Mouse (Mus musculus) liver, embryonic 14.5 days (tissue): Measurements from ENCODE around the gene Muc4. TPM values are rescaled to one million over a fixed set of nuclear protein-coding genes. Genes with fewer than 3 reads are reported as not detected.

Experiments
- ATAC-seq: fragments of 200-750 bp; cut with Nextera tagmentation; 2 replicates; pipeline ENCODE4 v1.8.0; 2017; ENCODE audit warnings: moderate number of reproducible peaks, mild to moderate bottlenecking, moderate library complexity; ENCODE audit not compliant: insufficient read depth
- DNase-seq, 3 experiments: peaks; one replicate each; pipeline ENCODE4 v3.0.0-alpha.2; 2012 to 2013; ENCODE audit warnings: low read depth in 3 of 3, low spot score in 3 of 3
- H3K27ac ChIP-seq: fragments of 300-500 bp; sonication (generic); 2 replicates; pipeline ENCODE4 v1.5.1; 2014; ENCODE audit warnings: moderate library complexity, mild to moderate bottlenecking, control low read depth, inconsistent platforms
- H3K27me3 ChIP-seq: fragments of 300-500 bp; sonication (generic); 2 replicates; pipeline ENCODE4 v1.6.1; 2014; ENCODE audit warnings: mild to moderate bottlenecking, low read length, moderate library complexity; ENCODE audit not compliant: control insufficient read depth, insufficient read depth
- H3K36me3 ChIP-seq: fragments of 300-500 bp; sonication (generic); replicated peaks from 2 replicates; pipeline ENCODE4 v1.6.1; 2014; ENCODE audit warnings: low read depth; ENCODE audit not compliant: control insufficient read depth, insufficient read depth
- H3K4me1 ChIP-seq, 2 experiments: fragments of 200-500 bp in 1 of 2; fragments of 300-500 bp in 1 of 2; sonication (generic) in 1 of 2; replicated peaks; 2 replicates each; pipeline ENCODE4 v1.6.1; 2012 to 2014; ENCODE audit warnings: antibody characterized with exemption in 1 of 2, inconsistent platforms in 1 of 2, low read length in 1 of 2; ENCODE audit not compliant: control insufficient read depth in 2 of 2, insufficient read depth in 2 of 2
- H3K4me2 ChIP-seq: fragments of 300-500 bp; sonication (generic); 2 replicates; pipeline ENCODE4 v1.6.1; 2014; ENCODE audit warnings: low read depth, mild to moderate bottlenecking, control low read depth, moderate library complexity
- H3K4me3 ChIP-seq, 2 experiments: fragments of 200-500 bp in 1 of 2; fragments of 300-500 bp in 1 of 2; sonication (generic) in 1 of 2; 2 replicates each; pipeline ENCODE4 v1.5.1; 2012 to 2014; ENCODE audit warnings: low read depth in 2 of 2, low read length in 2 of 2, mild to moderate bottlenecking in 2 of 2, control low read depth in 1 of 2, inconsistent platforms in 1 of 2, moderate library complexity in 1 of 2; ENCODE audit not compliant: insufficient read depth in 1 of 2
- H3K9ac ChIP-seq: fragments of 300-500 bp; sonication (generic); replicated peaks from 2 replicates; pipeline ENCODE4 v1.6.1; 2014; ENCODE audit warnings: mild to moderate bottlenecking, control low read depth, moderate library complexity
- H3K9me3 ChIP-seq: fragments of 300-500 bp; sonication (generic); 2 replicates; pipeline ENCODE4 v1.6.1; 2016; ENCODE audit warnings: low read length, mixed read lengths; ENCODE audit not compliant: control insufficient read depth
- CTCF ChIP-seq: IDR thresholded peaks from 2 replicates; pipeline ENCODE4 v1.5.1; 2016; ENCODE audit warnings: antibody characterized with exemption, low read depth, control low read depth
- EP300 ChIP-seq: IDR thresholded peaks from 2 replicates; pipeline ENCODE4 v1.6.1; 2016; ENCODE audit warnings: antibody characterized with exemption, low read depth
- WGBS: fragments of 180-500 bp; shearing (Covaris S2); extraction: QIAGEN DNeasy Blood & Tissue Kit; methylation state at CpG from one replicate; pipeline ENCODE4 v1.1.7; 2014; ENCODE audit not compliant: insufficient replicate concordance; 5-methylcytosine and 5-hydroxymethylcytosine counted together
- polyA plus RNA-seq, 2 experiments: library from polyadenylated mRNA; depleted of rRNA in 1 of 2; stranded (reverse) in 1 of 2; unstranded in 1 of 2; fragments of >200 nt; fragmentation: Nextera tagmentation in 1 of 2; extraction: Ambion mirVana in 1 of 2; gene quantifications; 2 replicates each; pipeline versions ENCODE4 v1.2.1 to v1.2.3; 2012 to 2014

The Muc4 gene
- polyA plus RNA-seq, 2 experiments = 0.63 to 0.79 TPM

- Histone ChIP-seq H3K9me3 (no peaks in the 10 kb centered on the region), H3K27ac (no peak overlapping the region), H3K4me3 (no peak overlapping the region), H3K9ac (no peak overlapping the region), H3K4me2 (no peak overlapping the region), H3K36me3 (no peaks in the 10 kb centered on the region), H3K27me3 (no peaks in the 10 kb centered on the region), H3K4me1 (peaks cover 0 to 2% of the 10 kb centered on the region in 2 experiments; a peak in 1 of 4 replicates)
- DNase-seq (no peak), ATAC-seq (no peak)
- no peak for TF ChIP-seq EP300
- no peak for TF ChIP-seq CTCF
- WGBS = 48% methylated on average over 3 of the region's 3 CpGs
These were observed 78.1 kb downstream of the Muc4 start for GRCm38 (mm10) chr16:32813771-32814170.

GRCm38 (mm10) chr16:32814539-32814938 lies 78.9 kb downstream of the Muc4 start:
- Histone ChIP-seq H3K4me1 (peaks cover 0 to 2% of the 10 kb centered on the region in 2 experiments; a peak in 1 of 4 replicates), H3K9me3 (no peaks in the 10 kb centered on the region), H3K36me3 (no peaks in the 10 kb centered on the region), H3K9ac (no peak overlapping the region), H3K4me3 (peak overlapping the region; percentile 14 to 21; a peak in 1 of 4 replicates), H3K4me2 (peak overlapping the region; percentile 49), H3K27ac (no peak overlapping the region), H3K27me3 (no peaks in the 10 kb centered on the region)
- DNase-seq (no peak), ATAC-seq (no peak)
- 16% methylated on average over 14 of the region's 14 CpGs for WGBS
- TF ChIP-seq EP300 (no peak), CTCF (no peak)

- peak overlapping the region; percentile 49 for H3K4me2 ChIP-seq
- H3K27ac ChIP-seq = no peak overlapping the region
- TF ChIP-seq EP300 = no peak
- no peak for TF ChIP-seq CTCF
- H3K27me3 ChIP-seq = no peaks in the 10 kb centered on the region
- 15% methylated on average over 6 of the region's 6 CpGs for WGBS
- no peaks in the 10 kb centered on the region for H3K36me3 ChIP-seq
- no peak for DNase-seq
- no peaks in the 10 kb centered on the region for H3K9me3 ChIP-seq
- H3K4me3 ChIP-seq = peak overlapping the region; percentile 11 to 21; a peak in 1 of 4 replicates
- H3K9ac ChIP-seq = no peak overlapping the region
- ATAC-seq = no peak
- peaks cover 0 to 2% of the 10 kb centered on the region in 2 experiments; a peak in 1 of 4 replicates for H3K4me1 ChIP-seq
These were observed 79.5 kb downstream of the Muc4 start for GRCm38 (mm10) chr16:32815160-32815605.

- ATAC-seq (no peak), DNase-seq (no peak)
- no peak for TF ChIP-seq CTCF
- TF ChIP-seq EP300 = no peak
These were observed 82.3 kb downstream of the Muc4 start for GRCm38 (mm10) chr16:32818036-32818435.

GRCm38 (mm10) chr16:32818441-32818840 lies 82.8 kb downstream of the Muc4 start:
- TF ChIP-seq EP300 (no peak), CTCF (no peak)
- H3K4me3 ChIP-seq = no peak overlapping the region
- no peaks in the 10 kb centered on the region for H3K9me3 ChIP-seq
- DNase-seq = no peak
- no peaks in the 10 kb centered on the region for H3K27me3 ChIP-seq
- H3K9ac ChIP-seq = no peak overlapping the region
- H3K36me3 ChIP-seq = no peaks in the 10 kb centered on the region
- H3K4me1 ChIP-seq = peaks cover 0 to 2% of the 10 kb centered on the region in 2 experiments; a peak in 2 of 4 replicates
- ATAC-seq = no peak
- WGBS = 70% methylated on average over 5 of the region's 5 CpGs
- no peak overlapping the region for H3K4me2 ChIP-seq
- no peak overlapping the region for H3K27ac ChIP-seq

More at GRCm38 (mm10) chr16:32818036-32818435, 82.3 kb downstream of the Muc4 start:
- H3K9ac ChIP-seq = no peak overlapping the region
- WGBS = 68% methylated on average over 4 of the region's 4 CpGs
- H3K4me1 ChIP-seq = peaks cover 0 to 3% of the 10 kb centered on the region in 2 experiments; a peak in 2 of 4 replicates
- H3K9me3 ChIP-seq = no peaks in the 10 kb centered on the region
- H3K4me2 ChIP-seq = no peak overlapping the region
- no peaks in the 10 kb centered on the region for H3K27me3 ChIP-seq
- no peak overlapping the region for H3K4me3 ChIP-seq
- no peak overlapping the region for H3K27ac ChIP-seq
- H3K36me3 ChIP-seq = no peaks in the 10 kb centered on the region
